Mouse (Mus musculus) T-cell, adult 2 months (primary cell): ENCODE measurements around the gene Ntpcr.
A peak's percentile ranks its signal among the peaks of the same experiment; 100 is the strongest.

Experiments used
- DNase-seq: peaks from one replicate; pipeline ENCODE4 v3.0.0; 2022; ENCODE audit warnings: low spot score

The Ntpcr gene

GRCm38 (mm10) chr8:125725037-125725820 lies 4.5 kb upstream of the Ntpcr start:
- DNase-seq: peak; percentile 20

- DNase-seq: no peak
Observed at GRCm38 (mm10) chr8:125726143-125726542, 3.6 kb upstream of the Ntpcr start.

- DNase-seq: no peak
Observed at GRCm38 (mm10) chr8:125726986-125727385, 2.8 kb upstream of the Ntpcr start.

GRCm38 (mm10) chr8:125727797-125728196 lies 2.0 kb upstream of the Ntpcr start:
- DNase-seq: no peak

- DNase-seq: peak; percentile 57
Observed at GRCm38 (mm10) chr8:125733964-125734956, 4.5 kb downstream of the Ntpcr start.

- no peak for DNase-seq
Observed at GRCm38 (mm10) chr8:125738956-125739355, 9.2 kb downstream of the Ntpcr start.

- no peak for DNase-seq
Observed at GRCm38 (mm10) chr8:125740655-125741054, 10.9 kb downstream of the Ntpcr start.

GRCm38 (mm10) chr8:125741377-125741776 lies 11.6 kb downstream of the Ntpcr start:
- DNase-seq: peak; percentile 33

- no peak for DNase-seq
Observed at GRCm38 (mm10) chr8:125741855-125742254, 12.1 kb downstream of the Ntpcr start.

- no peak for DNase-seq
Observed at GRCm38 (mm10) chr8:125742406-125742805, 12.6 kb downstream of the Ntpcr start.

- DNase-seq: no peak
Observed at GRCm38 (mm10) chr8:125744914-125745576, 15.3 kb downstream of the Ntpcr start.

- no peak for DNase-seq
Observed at GRCm38 (mm10) chr8:125747390-125747789, 17.6 kb downstream of the Ntpcr start.

- DNase-seq: no peak
Observed at GRCm38 (mm10) chr8:125750846-125751245, 21.1 kb downstream of the Ntpcr start.

GRCm38 (mm10) chr8:125755896-125756295 lies 26.1 kb downstream of the Ntpcr start:
- DNase-seq: no peak

- DNase-seq: no peak
Observed at GRCm38 (mm10) chr8:125756391-125757105, 26.8 kb downstream of the Ntpcr start.

GRCm38 (mm10) chr8:125757106-125757496 lies 27.3 kb downstream of the Ntpcr start:
- DNase-seq: no peak

GRCm38 (mm10) chr8:125759022-125759421 lies 29.3 kb downstream of the Ntpcr start:
- peak; percentile 28 for DNase-seq

GRCm38 (mm10) chr8:125763066-125763786 lies 33.5 kb downstream of the Ntpcr start:
- DNase-seq: no peak

- DNase-seq: no peak
Observed at GRCm38 (mm10) chr8:125768079-125768478, 38.3 kb downstream of the Ntpcr start.

GRCm38 (mm10) chr8:125772300-125772699 lies 42.5 kb downstream of the Ntpcr start:
- no peak for DNase-seq

- no peak for DNase-seq
Observed at GRCm38 (mm10) chr8:125773281-125773803, 43.6 kb downstream of the Ntpcr start.
